Mouse (Mus musculus): ENCODE measurements around the gene Elp5.

Elp5 gene

GRCm38 (mm10) chr11:70015677-70016076 is 33.4 kb upstream of the Elp5 start:
- no peak for DNase-seq (ENCODE audit: low read depth, low spot score)

GRCm38 (mm10) chr11:70014880-70015558 is 32.7 kb upstream of the Elp5 start, which contains the start of gene Acadvl:
Acadvl (minus strand) TSS chr11:70015411.
- peak; percentile 89 for DNase-seq (ENCODE audit: low read depth, low spot score)

- no peak for DNase-seq (ENCODE audit: low read depth, low spot score)
Measured at GRCm38 (mm10) chr11:70014051-70014450, 31.7 kb upstream of the Elp5 start.

- no peak for DNase-seq (ENCODE audit: low read depth, low spot score)
Measured at GRCm38 (mm10) chr11:70013408-70013807, 31.1 kb upstream of the Elp5 start.

- DNase-seq (ENCODE audit: low read depth, low spot score) = no peak
Measured at GRCm38 (mm10) chr11:70012931-70013330, 30.6 kb upstream of the Elp5 start.

GRCm38 (mm10) chr11:70010961-70011360 is 28.6 kb upstream of the Elp5 start:
- DNase-seq (ENCODE audit: low read depth, low spot score) = no peak

- no peak for DNase-seq (ENCODE audit: low read depth, low spot score)
Measured at GRCm38 (mm10) chr11:70010548-70010947, 28.2 kb upstream of the Elp5 start.

- no peak for DNase-seq (ENCODE audit: low read depth, low spot score)
Measured at GRCm38 (mm10) chr11:70010033-70010432, 27.7 kb upstream of the Elp5 start.

- peak; percentile 63 for DNase-seq (ENCODE audit: low read depth, low spot score)
Measured at GRCm38 (mm10) chr11:70005521-70005920, 23.2 kb upstream of the Elp5 start.

- no peak for DNase-seq (ENCODE audit: low read depth, low spot score)
Measured at GRCm38 (mm10) chr11:70002471-70002870, 20.2 kb upstream of the Elp5 start.

GRCm38 (mm10) chr11:70001865-70002264 is 19.5 kb upstream of the Elp5 start:
- peak; percentile 90 for DNase-seq (ENCODE audit: low read depth, low spot score)

- no peak for DNase-seq (ENCODE audit: low read depth, low spot score)
Measured at GRCm38 (mm10) chr11:70001159-70001558, 18.8 kb upstream of the Elp5 start.

GRCm38 (mm10) chr11:70000396-70000898 is 18.1 kb upstream of the Elp5 start, which contains the start of gene Dvl2:
Dvl2 (plus strand) TSS chr11:70000595.
- peak; percentile 98 for DNase-seq (ENCODE audit: low read depth, low spot score)

GRCm38 (mm10) chr11:69999666-70000065 is 17.3 kb upstream of the Elp5 start:
- DNase-seq (ENCODE audit: low read depth, low spot score) = no peak

- no peak for DNase-seq (ENCODE audit: low read depth, low spot score)
Measured at GRCm38 (mm10) chr11:69998567-69999491, 16.5 kb upstream of the Elp5 start.

GRCm38 (mm10) chr11:69997070-69997509 is 14.8 kb upstream of the Elp5 start:
- DNase-seq (ENCODE audit: low read depth, low spot score) = peak; percentile 89

- peak; percentile 42 for DNase-seq (ENCODE audit: low read depth, low spot score)
Measured at GRCm38 (mm10) chr11:69996161-69997061, 14.1 kb upstream of the Elp5 start.

- DNase-seq (ENCODE audit: low read depth, low spot score) = peak; percentile 100
Measured at GRCm38 (mm10) chr11:69995391-69995960, 13.2 kb upstream of the Elp5 start, which contains the start of gene Phf23. Phf23 (plus strand) TSS chr11:69995777.

GRCm38 (mm10) chr11:69994401-69995090 is 12.2 kb upstream of the Elp5 start:
- no peak for DNase-seq (ENCODE audit: low read depth, low spot score)

- no peak for DNase-seq (ENCODE audit: low read depth, low spot score)
Measured at GRCm38 (mm10) chr11:69992932-69993331, 10.6 kb upstream of the Elp5 start.

Data from R1 (cell line).